Mouse (Mus musculus): ENCODE measurements around the gene Col27a1. TPM values are rescaled to one million over a fixed set of nuclear protein-coding genes. Genes with fewer than 3 reads are reported as not detected.

Gene Col27a1
- polyA plus RNA-seq, 1 experiment from 2014 or later = 0.85 TPM

- no peak within 1 kb of the TSS for H3K4me2 ChIP-seq
- H3K4me1 ChIP-seq = no peaks in the 10 kb centered on the region
- WGBS = 85% methylated on average over 5 of the region's 5 CpGs
- H3K27me3 ChIP-seq = no peaks in the 10 kb centered on the region
- H3K27ac ChIP-seq = no peak within 1 kb of the TSS
- H3K9me3 ChIP-seq (replicated peaks) = no peaks in the 10 kb centered on the region
- H3K9ac ChIP-seq = no peak within 1 kb of the TSS
- no peak within 1 kb of the TSS for H3K4me3 ChIP-seq
- peaks cover 7% of the 10 kb centered on the region for H3K36me3 ChIP-seq (ENCODE audit: poor library complexity, severe bottlenecking)
- ATAC-seq = no peak
Measured at GRCm38 (mm10) chr4:63362150-63362549, 148.3 kb downstream of the Col27a1 start, which contains the start of gene Orm2. Gene Orm2 (plus strand): TSS chr4:63362449.

GRCm38 (mm10) chr4:63368577-63368976 is 154.8 kb downstream of the Col27a1 start:
- ATAC-seq = peak; percentile 75
- H3K4me2 ChIP-seq = no peak overlapping the region
- H3K4me3 ChIP-seq = no peak overlapping the region
- H3K36me3 ChIP-seq (ENCODE audit: poor library complexity, severe bottlenecking) = peaks cover 70% of the 10 kb centered on the region
- H3K27me3 ChIP-seq = no peaks in the 10 kb centered on the region
- no peak overlapping the region for H3K9ac ChIP-seq
- H3K9me3 ChIP-seq (replicated peaks) = no peaks in the 10 kb centered on the region
- 15% methylated on average over 4 of the region's 4 CpGs for WGBS
- no peak overlapping the region for H3K27ac ChIP-seq
- no peaks in the 10 kb centered on the region for H3K4me1 ChIP-seq

- H3K36me3 ChIP-seq (ENCODE audit: poor library complexity, severe bottlenecking) = peaks cover 92% of the 10 kb centered on the region
- H3K9me3 ChIP-seq (replicated peaks) = no peaks in the 10 kb centered on the region
- no peak overlapping the region for H3K4me3 ChIP-seq
- H3K27ac ChIP-seq = no peak overlapping the region
- H3K27me3 ChIP-seq = no peaks in the 10 kb centered on the region
- H3K4me2 ChIP-seq = no peak overlapping the region
- 33% methylated on average over 7 of the region's 7 CpGs for WGBS
- H3K4me1 ChIP-seq = 0 out of 2 replicates have a peak, but pooled peaks cover 7% of the 10 kb centered on the region
- H3K9ac ChIP-seq = no peak overlapping the region; the same call in 1 of the 2 replicates
- no peak for ATAC-seq
Measured at GRCm38 (mm10) chr4:63370897-63371296, 157.1 kb downstream of the Col27a1 start.

- no peak overlapping the region for H3K9ac ChIP-seq
- H3K27me3 ChIP-seq = no peaks in the 10 kb centered on the region
- no peak for ATAC-seq
- H3K36me3 ChIP-seq (ENCODE audit: poor library complexity, severe bottlenecking) = peaks cover 97% of the 10 kb centered on the region
- H3K27ac ChIP-seq = no peak overlapping the region
- H3K9me3 ChIP-seq (replicated peaks) = no peaks in the 10 kb centered on the region
- WGBS = 65% methylated on average over 3 of the region's 3 CpGs
- no peak overlapping the region for H3K4me3 ChIP-seq
- H3K4me2 ChIP-seq = no peak overlapping the region
- H3K4me1 ChIP-seq = 0 out of 2 replicates have a peak, but pooled peaks cover 7% of the 10 kb centered on the region
Measured at GRCm38 (mm10) chr4:63371890-63372289, 158.1 kb downstream of the Col27a1 start.

- WGBS = 95% methylated on average over 8 of the region's 8 CpGs
- no peak for ATAC-seq
- no peaks in the 10 kb centered on the region for H3K27me3 ChIP-seq
- no peak overlapping the region for H3K4me2 ChIP-seq
- peaks cover 98% of the 10 kb centered on the region for H3K36me3 ChIP-seq (ENCODE audit: poor library complexity, severe bottlenecking)
- H3K9me3 ChIP-seq (replicated peaks) = no peaks in the 10 kb centered on the region
- no peak overlapping the region for H3K27ac ChIP-seq
- 0 out of 2 replicates have a peak, but pooled peaks cover 7% of the 10 kb centered on the region for H3K4me1 ChIP-seq
- H3K9ac ChIP-seq = no peak overlapping the region
- no peak overlapping the region for H3K4me3 ChIP-seq
Measured at GRCm38 (mm10) chr4:63373404-63373803, 159.6 kb downstream of the Col27a1 start.

GRCm38 (mm10) chr4:63374331-63374730 is 160.5 kb downstream of the Col27a1 start:
- Histone ChIP-seq H3K9ac (no peak overlapping the region), H3K27ac (0 out of 2 replicates have a peak overlapping the region, but pooled peaks have one; percentile 6), H3K4me2 (no peak overlapping the region), H3K9me3 (replicated peaks) (no peaks in the 10 kb centered on the region), H3K4me1 (0 out of 2 replicates have a peak, but pooled peaks cover 7% of the 10 kb centered on the region), H3K27me3 (no peaks in the 10 kb centered on the region), H3K4me3 (no peak overlapping the region), H3K36me3 (ENCODE audit: poor library complexity, severe bottlenecking) (peaks cover 98% of the 10 kb centered on the region)
- 90% methylated on average over 12 of the region's 12 CpGs for WGBS
- no peak for ATAC-seq

- H3K27ac ChIP-seq = no peak overlapping the region
Measured at GRCm38 (mm10) chr4:63375367-63375766, 161.6 kb downstream of the Col27a1 start.

GRCm38 (mm10) chr4:63377483-63377882 is 163.7 kb downstream of the Col27a1 start:
- Histone ChIP-seq H3K9me3 (replicated peaks) (no peaks in the 10 kb centered on the region), H3K36me3 (ENCODE audit: poor library complexity, severe bottlenecking) (peaks cover 99% of the 10 kb centered on the region), H3K4me1 (0 out of 2 replicates have a peak, but pooled peaks cover 7% of the 10 kb centered on the region), H3K27ac (no peak overlapping the region), H3K27me3 (no peaks in the 10 kb centered on the region), H3K4me3 (no peak overlapping the region), H3K9ac (no peak overlapping the region), H3K4me2 (no peak overlapping the region)
- 68% methylated on average over 7 of the region's 7 CpGs for WGBS
- ATAC-seq = no peak; the same call in 1 of the 2 replicates

More at GRCm38 (mm10) chr4:63375367-63375766, 161.6 kb downstream of the Col27a1 start:
- H3K4me3 ChIP-seq = no peak overlapping the region
- 0 out of 2 replicates have a peak, but pooled peaks cover 7% of the 10 kb centered on the region for H3K4me1 ChIP-seq
- ATAC-seq = no peak
- H3K36me3 ChIP-seq (ENCODE audit: poor library complexity, severe bottlenecking) = peaks cover 99% of the 10 kb centered on the region
- no peaks in the 10 kb centered on the region for H3K27me3 ChIP-seq
- 55% methylated on average over 1 of the region's 1 CpGs for WGBS
- no peaks in the 10 kb centered on the region for H3K9me3 ChIP-seq (replicated peaks)
- no peak overlapping the region for H3K9ac ChIP-seq
- H3K4me2 ChIP-seq = no peak overlapping the region

GRCm38 (mm10) chr4:63382676-63383369 is 169.0 kb downstream of the Col27a1 start:
- Histone ChIP-seq H3K9me3 (replicated peaks) (no peaks in the 10 kb centered on the region), H3K4me3 (no peak overlapping the region), H3K4me1 (peaks cover 11% of the 10 kb centered on the region), H3K4me2 (no peak overlapping the region), H3K27me3 (no peaks in the 10 kb centered on the region), H3K9ac (no peak overlapping the region), H3K27ac (no peak overlapping the region), H3K36me3 (ENCODE audit: poor library complexity, severe bottlenecking) (peaks cover 90% of the 10 kb centered on the region)
- WGBS = 93% methylated on average over 4 of the region's 4 CpGs
- no peak for ATAC-seq

- Histone ChIP-seq H3K4me3 (no peak overlapping the region), H3K4me1 (peaks cover 17% of the 10 kb centered on the region), H3K27me3 (no peaks in the 10 kb centered on the region), H3K9ac (no peak overlapping the region), H3K27ac (no peak overlapping the region), H3K36me3 (ENCODE audit: poor library complexity, severe bottlenecking) (peaks cover 83% of the 10 kb centered on the region), H3K9me3 (replicated peaks) (no peaks in the 10 kb centered on the region), H3K4me2 (no peak overlapping the region)
- 78% methylated on average over 12 of the region's 12 CpGs for WGBS
- no peak for ATAC-seq
Measured at GRCm38 (mm10) chr4:63383474-63383873, 169.7 kb downstream of the Col27a1 start.

GRCm38 (mm10) chr4:63384262-63384661 is 170.5 kb downstream of the Col27a1 start:
- H3K27me3 ChIP-seq = no peaks in the 10 kb centered on the region
- no peak overlapping the region for H3K9ac ChIP-seq
- H3K4me1 ChIP-seq = peaks cover 25% of the 10 kb centered on the region
- 93% methylated on average over 4 of the region's 4 CpGs for WGBS
- no peak overlapping the region for H3K27ac ChIP-seq
- peaks cover 75% of the 10 kb centered on the region for H3K36me3 ChIP-seq (ENCODE audit: poor library complexity, severe bottlenecking)
- no peak overlapping the region for H3K4me3 ChIP-seq
- no peaks in the 10 kb centered on the region for H3K9me3 ChIP-seq (replicated peaks)
- no peak overlapping the region for H3K4me2 ChIP-seq
- ATAC-seq = no peak
